Mouse (Mus musculus) lung, postnatal 36 days (tissue): ENCODE measurements around the gene Cmas.
A peak's percentile ranks its signal among the peaks of the same experiment; 100 is the strongest.

Experiments used
- DNase-seq: peaks from one replicate; pipeline ENCODE4 v3.0.0; 2022; ENCODE audit warnings: mixed read lengths

Cmas gene

DNA sequence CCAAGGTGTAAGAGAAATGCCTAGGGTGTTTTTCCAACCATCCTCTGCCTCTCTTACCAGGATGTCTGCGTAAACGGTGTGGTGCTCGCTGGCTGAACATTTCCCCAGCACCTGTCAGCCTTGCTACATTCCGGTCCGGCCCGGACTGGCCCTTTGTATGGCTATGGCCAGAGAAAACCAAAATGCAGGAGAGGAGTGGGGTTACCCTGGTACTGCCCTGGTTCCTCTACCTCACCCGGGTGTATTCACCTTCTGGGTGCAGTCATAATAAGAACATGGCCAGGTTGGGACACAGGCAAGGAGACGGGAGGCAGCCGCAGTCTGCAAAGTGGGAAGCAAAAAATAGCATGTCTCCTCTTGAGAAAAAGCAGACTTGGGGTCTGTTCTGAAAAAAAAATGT, 38.6 kb downstream of the Cmas start:
- no peak for DNase-seq

DNA sequence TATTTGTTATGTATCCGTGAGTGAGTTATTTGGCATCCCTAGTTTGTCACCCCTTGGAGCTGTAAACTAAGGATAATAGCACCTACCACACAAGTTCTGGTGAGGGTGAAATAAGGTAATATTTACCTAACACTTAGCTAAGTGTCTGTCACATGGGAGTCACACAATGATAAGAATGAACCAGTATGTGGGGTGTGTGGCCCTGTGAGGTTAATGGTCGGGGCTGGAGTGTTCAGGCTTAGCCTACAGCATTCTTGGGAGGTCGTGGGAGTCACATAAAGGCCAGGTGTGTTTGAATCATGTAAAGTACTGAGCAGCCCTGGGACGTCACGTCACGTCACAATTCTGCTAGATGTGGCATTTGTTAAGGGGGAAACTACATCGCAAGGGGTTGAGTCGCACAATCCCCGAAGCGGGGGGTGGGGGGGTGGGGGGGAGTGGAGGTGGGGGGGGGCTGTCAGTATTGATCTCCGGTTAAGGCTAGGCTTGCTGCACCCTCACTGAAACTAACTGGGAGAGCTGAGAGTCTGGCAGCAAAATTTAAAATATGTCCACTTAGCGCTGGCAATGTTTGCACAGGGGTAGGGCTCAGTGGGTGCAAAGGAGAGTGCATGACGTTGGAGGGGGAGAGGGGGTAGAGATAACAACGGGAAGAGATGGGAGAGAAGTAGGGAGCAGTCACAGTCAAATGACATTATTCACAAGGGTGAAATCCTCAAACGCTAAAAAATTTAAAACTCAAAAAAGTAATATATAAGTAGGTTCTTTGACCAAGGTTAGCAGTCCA, 39.4 kb downstream of the Cmas start:
- DNase-seq = peak; percentile 58

DNA sequence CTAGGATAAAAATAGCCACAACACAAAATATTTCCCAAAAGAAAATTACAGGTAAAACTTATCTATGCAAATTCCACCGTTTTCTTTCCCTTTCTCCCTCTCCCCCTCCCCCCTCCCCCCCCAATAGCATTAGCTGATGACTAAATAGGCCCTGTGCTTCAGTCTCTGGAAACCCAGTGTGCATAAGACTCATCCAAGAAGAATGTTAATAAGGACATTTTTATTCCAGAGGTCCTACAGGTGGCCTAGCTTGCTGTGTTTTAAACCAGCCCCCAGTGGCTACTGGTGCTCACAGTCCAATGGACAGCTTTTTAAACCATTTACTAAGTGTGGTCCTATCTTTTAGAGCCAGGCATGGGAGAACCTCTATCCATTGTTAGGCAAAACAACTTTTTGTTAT, 41.5 kb downstream of the Cmas start:
- no peak for DNase-seq

DNA sequence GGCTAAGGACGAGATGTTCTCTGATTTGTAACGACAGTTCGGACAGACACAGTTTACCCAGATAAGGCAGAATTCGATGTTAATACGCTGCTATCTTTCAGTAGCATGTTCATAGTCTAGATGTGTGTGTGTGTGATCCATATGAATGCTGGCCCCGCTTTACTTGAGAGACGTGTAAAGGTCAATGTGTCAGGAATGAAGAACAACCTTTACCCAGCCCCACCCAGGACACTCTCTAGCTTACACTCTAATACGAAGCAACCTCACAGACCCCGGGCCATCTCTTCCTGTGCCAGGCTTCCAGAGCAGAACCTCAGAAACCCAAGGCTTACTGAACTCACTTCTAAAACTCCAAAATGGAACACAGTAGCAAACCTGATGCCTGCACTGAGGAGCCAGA, 42.4 kb downstream of the Cmas start:
- no peak for DNase-seq

DNA sequence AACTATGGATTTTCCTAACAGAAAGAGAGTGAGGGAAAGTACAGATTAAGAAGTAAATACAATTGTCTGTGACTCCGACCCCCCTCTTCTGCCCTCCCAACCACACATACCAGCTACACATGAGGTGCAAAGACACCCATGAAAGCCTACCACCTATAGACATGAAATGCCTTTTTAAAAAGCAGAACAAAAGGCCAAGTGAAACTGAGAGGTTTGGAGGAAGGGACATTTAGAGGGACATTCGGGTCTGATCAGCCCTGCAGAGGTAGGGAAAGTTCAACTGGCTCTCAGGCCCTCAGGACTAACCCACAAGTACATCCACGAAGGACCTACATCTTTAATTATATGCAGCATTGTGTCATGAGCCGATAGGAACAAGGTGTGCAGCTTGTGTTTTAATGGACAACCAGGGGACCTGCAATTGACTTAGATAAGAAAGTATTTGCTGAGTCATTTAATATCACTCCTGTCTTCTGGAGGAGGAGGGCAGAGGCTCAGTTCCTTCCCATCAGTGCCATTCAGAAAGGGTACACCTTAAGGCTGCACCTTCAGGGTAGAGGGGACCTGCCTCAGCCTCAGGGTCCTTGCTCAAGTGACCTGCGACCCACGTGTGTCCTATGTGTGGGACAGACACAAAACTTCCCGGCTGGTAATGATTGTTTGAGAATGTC, 43.4 kb downstream of the Cmas start:
- no peak for DNase-seq

DNA sequence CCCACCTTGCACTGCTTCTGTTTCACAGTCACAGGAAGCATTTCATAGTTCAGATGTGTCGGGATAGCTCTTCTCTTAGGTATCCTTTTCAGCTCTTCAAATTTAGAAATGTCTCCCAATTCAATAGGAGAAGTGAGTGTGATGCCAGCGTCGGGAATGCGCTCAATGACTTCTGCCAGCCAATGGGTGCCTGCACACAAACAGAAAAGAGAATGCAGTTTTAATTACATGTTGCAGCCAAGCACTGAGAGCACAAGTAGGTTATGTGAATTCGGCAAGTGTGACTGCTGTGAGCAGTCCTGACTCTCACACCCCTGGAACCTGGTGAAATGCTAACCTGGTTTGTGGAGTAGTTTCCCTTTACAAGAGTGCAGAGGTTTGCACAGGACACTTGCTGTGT, 45.2 kb downstream of the Cmas start:
- no peak for DNase-seq

DNA sequence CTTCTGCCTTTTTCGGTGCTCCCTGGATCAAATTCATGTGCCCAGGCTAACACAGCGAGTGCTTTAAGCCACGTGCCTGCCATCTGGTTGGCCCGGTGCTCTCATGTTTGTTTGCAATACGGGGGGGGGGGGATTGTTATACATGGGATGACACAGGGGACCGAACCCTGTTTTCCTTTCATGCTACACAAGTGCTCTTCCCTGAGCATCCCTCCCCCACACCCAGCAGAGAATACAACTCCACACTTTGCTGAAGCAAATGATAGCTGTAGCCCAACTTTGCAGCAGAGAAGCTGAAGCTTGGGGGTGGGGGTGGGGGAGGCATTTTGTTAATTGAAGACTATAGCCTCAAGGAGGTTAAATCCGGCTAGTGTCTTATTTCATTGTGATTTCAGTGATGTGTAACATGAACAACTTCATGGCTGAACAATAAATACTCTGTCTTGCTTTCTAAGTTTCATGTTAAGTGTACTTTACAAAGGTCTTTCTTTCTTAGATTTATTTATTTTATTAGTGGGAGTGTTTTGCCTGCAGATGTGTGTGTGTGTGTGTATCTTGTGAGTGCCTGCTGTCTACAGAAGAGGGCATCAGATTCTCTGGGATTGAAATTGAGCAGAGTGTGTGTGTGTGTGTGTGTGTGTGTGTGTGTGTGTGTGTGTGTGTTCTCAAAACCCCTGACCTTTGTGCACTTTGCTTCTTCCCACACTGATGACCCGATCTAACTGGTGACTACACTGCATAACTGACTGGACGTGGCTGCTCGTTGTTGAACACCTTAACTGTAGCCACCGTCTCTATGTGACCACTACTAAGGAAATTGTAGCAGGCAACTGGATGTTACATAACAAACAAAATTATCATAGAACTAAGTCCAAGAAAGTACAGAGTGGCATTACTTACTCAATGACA, 46.4 kb downstream of the Cmas start:
- no peak for DNase-seq

DNA sequence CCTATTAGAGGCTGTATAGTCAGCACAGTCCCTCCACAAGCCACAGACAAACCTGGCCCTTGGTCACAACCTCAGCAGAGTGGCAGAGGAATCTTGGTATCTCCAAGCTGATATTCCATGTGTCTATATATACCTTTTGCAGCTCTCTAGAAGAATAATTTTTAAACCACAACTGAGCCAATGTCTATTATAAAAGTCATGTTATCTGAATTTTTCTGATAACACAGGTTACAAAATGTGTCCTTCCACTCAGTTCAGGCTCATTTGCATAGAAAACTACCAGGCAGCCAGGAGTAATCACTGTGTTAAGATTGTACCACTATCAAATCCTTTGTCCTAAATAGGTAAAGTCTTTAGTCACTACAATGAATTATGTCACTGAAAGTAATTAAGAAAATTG, 47.9 kb downstream of the Cmas start, which contains the start of gene Sult6b2:
TSS of gene Sult6b2 (minus strand) at position 101 of the 400 bp plus-strand sequence.
- no peak for DNase-seq

DNA sequence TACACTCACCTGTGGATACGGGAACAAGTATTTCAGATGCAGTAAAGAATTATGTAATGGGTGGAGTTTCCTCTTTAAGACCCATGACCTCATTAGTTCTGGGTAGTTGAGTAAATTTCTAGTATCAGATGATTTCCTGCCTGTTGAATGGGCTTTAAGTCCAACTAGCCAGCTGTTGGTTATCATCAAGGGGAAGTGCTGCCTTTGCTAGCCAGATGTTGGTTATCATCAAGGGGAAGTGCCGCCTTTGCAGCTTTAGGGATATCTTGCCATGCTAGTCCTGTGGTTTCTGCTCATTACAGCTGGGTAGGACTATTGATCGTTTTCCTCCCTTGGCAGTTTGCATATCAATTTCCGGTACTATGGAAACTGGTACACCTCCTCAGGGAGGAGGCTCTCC, 49.8 kb downstream of the Cmas start:
- no peak for DNase-seq

DNA sequence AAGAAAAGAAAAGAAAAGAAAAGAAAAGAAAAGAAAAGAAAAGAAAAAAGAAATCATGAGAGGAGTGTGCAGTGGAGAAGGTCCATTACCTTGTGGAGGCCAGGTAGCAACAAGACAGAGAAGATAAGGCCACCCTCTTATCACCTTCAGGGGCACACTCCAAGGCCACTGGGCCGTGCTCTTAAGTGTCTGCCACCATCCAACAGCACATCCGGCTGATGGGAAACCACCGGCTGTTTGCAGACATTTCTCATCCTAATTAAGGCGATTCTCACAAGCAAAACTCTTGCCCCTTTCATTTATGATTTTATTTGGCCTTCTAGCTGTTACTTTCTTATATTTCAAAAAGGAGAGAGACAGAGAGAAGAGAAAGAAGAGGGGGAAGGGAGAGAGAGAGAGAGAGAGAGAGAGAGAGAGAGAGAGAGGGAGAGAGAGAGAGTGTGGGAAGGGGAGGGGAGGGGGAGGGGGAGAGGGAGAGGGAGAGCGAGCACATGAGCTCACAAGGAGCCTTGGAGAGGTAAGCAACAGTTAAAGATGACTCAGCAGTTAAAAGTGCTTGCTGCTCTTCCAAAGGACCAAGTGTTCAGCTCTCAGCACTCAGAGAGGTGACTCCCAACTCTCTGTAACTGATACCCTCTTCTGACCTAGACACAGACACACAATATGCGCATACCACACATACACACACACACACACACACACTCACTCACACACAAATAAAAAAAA, 53.0 kb downstream of the Cmas start:
- no peak for DNase-seq

DNA sequence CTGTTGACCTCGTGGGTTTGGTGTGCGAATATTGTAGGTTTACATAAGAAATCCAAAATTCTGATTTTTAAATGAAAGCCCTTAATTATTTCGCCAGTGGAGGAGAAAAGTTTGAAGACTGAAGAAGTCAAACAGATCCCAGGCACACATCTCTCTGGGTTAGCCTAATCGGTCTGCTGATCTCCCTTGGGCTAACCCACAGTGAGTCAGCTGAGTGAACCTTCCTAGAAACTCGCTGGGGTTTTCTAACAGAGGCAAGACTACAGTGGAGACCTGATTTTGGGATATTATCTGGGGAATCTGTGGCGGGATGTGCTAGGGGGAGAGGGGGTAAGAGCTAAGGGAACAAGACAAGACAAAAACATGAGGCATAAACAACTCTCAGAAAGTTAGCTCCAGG, 53.8 kb downstream of the Cmas start:
- no peak for DNase-seq

DNA sequence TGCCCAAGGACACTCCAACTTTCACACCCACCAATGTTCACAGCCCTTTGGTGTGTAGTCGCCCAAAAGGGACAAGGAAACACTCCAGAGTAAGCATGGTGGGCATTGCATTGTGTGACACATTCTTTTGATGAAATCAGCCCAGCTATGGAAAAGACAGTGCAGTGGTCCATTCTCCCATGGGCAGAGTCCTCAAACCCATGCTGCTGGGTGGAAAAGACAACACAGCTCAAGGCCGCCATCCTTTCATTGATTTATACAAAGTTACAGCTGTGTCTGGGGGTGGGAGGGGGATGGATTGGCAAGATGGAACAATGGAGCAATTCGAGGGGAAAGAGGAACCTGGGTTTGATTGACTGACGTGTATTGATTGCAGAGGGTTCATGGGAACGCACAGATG, 56.5 kb downstream of the Cmas start:
- DNase-seq = no peak

DNA sequence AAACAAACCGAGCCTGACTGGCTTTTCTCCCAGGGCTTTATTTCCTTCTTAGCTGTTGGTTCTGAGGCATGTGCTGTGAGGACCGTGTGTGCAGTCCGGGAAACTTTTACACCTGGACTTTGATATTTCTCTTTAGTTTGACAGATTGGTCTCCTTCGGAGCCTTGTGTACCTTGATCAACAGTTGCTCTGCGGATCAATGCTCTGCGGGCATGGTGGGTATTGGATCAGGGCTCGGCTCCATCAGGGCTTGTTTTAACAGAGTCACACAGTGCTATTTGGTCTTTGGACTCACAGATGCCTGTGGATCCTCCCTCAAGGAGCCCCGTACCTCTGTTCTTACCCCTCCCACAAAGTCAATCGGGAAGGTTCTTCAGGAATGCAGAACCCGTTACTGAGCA, 57.5 kb downstream of the Cmas start:
- no peak for DNase-seq

DNA sequence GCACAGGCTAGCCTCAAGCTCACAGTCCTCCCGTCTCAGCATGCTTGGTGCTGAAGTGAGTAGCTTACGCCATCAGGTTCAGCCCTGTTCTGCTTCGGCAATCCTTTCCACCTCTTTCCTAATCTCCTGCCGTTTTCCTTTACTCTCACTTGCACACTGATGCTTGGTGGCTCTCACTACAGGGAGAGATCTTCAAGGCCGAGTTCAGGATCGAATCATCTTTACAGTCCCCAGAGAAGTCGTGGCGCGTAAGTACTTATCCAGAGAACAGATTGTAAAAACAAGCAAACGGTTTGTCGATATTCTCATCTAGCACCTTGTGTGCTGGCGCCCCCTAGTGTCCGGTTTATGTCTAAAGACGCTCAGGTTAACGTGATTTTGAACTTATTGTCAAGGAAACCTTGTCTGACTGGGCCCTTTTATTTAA, 58.0 kb downstream of the Cmas start:
- DNase-seq = peak; percentile 92

DNA sequence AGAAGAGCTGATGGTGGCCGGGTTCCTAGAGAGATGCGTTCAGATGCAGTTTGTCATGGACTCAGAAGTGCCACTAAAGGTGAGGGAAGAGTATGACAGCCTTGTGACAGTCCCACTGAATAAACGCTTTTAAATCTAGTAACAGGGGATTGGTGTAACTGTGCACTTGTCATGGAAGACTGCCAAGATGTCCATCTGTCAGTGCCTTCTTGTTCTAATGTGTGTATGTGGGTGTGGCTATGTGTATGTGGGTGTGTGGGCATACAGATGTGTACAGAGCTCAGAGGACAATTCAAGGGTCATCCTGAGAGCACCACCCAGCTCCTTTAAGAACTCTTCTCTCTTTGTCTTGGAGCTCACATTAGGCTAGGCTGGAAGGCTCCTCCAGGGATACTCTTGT, 59.0 kb downstream of the Cmas start:
- no peak for DNase-seq

DNA sequence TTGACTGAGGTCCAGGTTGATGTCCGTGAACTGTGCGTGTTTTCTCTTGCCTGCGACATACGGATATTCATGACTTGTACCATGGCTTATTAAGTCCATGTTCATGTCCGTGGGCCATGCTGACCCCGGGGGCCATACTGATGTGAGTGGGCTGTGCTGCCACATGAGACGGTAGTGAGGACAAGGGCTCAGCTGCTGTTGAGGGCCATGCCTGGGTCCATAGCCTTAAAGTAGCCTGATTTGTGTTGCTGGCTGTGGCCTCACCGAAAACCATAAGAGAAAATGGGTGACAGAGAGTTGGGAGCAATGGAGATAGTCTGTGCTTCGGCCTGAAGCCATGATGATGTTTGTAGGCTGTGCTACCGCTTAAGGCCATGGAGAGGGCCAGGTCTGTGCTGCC, 61.8 kb downstream of the Cmas start:
- DNase-seq = no peak

DNA sequence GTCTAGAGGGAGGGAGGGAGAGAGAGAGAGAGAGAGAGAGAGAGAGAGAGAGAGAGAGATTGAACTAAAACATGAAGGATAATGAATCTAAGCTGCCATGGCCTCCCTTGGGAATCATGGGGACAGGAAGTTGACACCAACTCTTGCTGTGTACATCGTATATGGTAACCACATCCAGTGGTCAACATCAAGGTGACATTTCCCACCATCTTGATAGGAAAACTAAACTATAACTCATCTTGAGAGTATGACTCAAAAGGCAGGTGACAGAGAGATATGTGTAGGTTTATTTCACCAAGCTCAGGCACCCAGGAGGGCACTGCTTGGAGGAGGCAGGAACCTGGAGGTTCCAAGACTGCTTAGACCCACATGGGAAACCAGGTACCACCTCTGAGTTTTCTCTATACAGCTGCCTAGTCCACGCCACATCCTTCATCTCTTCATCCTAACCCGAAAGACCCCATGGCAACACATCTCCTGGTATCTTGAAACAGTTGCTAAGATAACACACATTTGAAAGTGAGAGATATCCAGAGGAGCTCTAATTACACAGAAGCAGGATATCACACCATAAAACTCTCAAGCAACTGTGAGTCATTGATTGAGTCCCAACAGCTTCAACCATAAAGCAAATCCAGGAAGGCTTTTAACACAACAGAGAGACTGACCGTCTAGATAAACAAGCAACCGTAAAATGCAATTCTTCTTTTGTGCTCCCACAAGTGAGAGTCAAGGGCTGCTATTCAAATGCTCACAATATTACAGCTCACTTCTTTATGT, 66.7 kb downstream of the Cmas start:
- DNase-seq = no peak
